Comparison of ENCODE assay signal across 21 mouse cellular contexts in the genomic region with DNA sequence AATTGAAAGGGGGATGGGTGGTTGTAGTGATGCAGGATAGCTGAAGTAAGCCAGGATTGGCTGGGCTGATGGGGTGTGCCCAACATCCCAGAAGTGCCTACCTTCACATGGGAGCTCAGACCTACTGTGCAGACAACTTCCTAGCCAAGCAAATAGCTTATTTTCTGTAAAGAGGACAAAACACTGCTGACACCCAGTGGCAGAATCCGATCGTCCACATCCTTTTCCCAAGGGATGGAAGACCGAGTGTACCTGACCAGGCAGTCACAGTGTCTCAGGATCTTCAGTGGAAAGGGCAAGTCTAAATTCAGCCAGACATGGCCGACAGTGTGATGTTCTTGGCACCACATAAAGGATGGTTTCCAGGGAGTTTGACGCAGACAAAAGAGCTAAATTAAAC.
"Had no signal": no experiment of that assay in that cellular context is flagged by ENCODE, and none has a peak within 500 bp of the region (broad histone marks: within the 10 kb centered on the region; RNA-seq: fewer than 3 reads in every experiment).

No protein-coding gene starts in this region.

- ATAC-seq: intestine, postnatal 0 days; liver, postnatal 0 days; lung, postnatal 0 days had no signal

- H3K27ac ChIP-seq: kidney, postnatal 0 days; limb, embryonic 12.5 days; limb, embryonic 15.5 days; liver, embryonic 14.5 days; macrophage; neural tube, embryonic 12.5 days; neural tube, embryonic 15.5 days had no signal

- H3K4me3 ChIP-seq: limb, embryonic 12.5 days; limb, embryonic 15.5 days; neural tube, embryonic 12.5 days; neural tube, embryonic 15.5 days had no signal

- H3K4me1 ChIP-seq: limb, embryonic 12.5 days; limb, embryonic 15.5 days; neural tube, embryonic 12.5 days; neural tube, embryonic 15.5 days had no signal

- H3K4me2 ChIP-seq: limb, embryonic 12.5 days; limb, embryonic 15.5 days; liver, embryonic 11.5 days; lung, embryonic 14.5 days; midbrain, embryonic 11.5 days; neural tube, embryonic 12.5 days; neural tube, embryonic 15.5 days had no signal

- H3K9me3 ChIP-seq: limb, embryonic 12.5 days; limb, embryonic 15.5 days; neural tube, embryonic 12.5 days; neural tube, embryonic 15.5 days had no signal

- DNase-seq: kidney, adult 2 months; kidney, postnatal 25 days; layer of hippocampus, adult 9-11 months; liver, postnatal 0 days; lung, embryonic 14.5 days; midbrain, embryonic 14.5 days; right cerebral cortex, adult 18-20 months; thymus, adult 2 months; thymus, postnatal 14 days; thymus, postnatal 4 days had no signal

- H3K36me3 ChIP-seq: limb, embryonic 12.5 days; limb, embryonic 15.5 days; neural tube, embryonic 12.5 days; neural tube, embryonic 15.5 days had no signal

- H3K9ac ChIP-seq: limb, embryonic 12.5 days; limb, embryonic 15.5 days; liver, embryonic 14.5 days; liver, postnatal 0 days; lung, embryonic 14.5 days; neural tube, embryonic 12.5 days; neural tube, embryonic 15.5 days had no signal

- H3K27me3 ChIP-seq: limb, embryonic 12.5 days; limb, embryonic 15.5 days; neural tube, embryonic 12.5 days; neural tube, embryonic 15.5 days had no signal
